Mouse (Mus musculus) megakaryocyte progenitor cell, adult 5-6 weeks (primary cell): ENCODE measurements around the gene Phgr1. TPM values are rescaled to one million over a fixed set of nuclear protein-coding genes. Genes with fewer than 3 reads are reported as not detected.

Source experiments
- ATAC-seq: replicated peaks from 2 replicates; pipeline ENCODE4 v1.8.0; 2016; ENCODE audit warnings: mild to moderate bottlenecking, moderate TSS enrichment, inconsistent platforms; ENCODE audit not compliant: poor library complexity
- total RNA-seq, 2 experiments: library from RNA; stranded (forward) in 1 of 2; stranded (reverse) in 1 of 2; fragments of 157-497, 149-512 nt in 1 of 2; fragments of 200-1000 nt in 1 of 2; gene quantifications; 2 replicates each; pipeline versions ENCODE4 v1.2.3 to v1.2.4; 2015 to 2017

Gene Phgr1
- not detected in 2 replicates for total RNA-seq (2015)
- total RNA-seq (2017): not detected in 2 replicates

- ATAC-seq: peak; percentile 37
These were observed at the start of gene Phgr1 for GRCm38 (mm10) chr2:118772158-118772874. Phgr1 (plus strand) TSS chr2:118772769.

- ATAC-seq: peak; percentile 55
These were observed 48.7 kb upstream of the Phgr1 start for GRCm38 (mm10) chr2:118723693-118724486.

GRCm38 (mm10) chr2:118725511-118725910, 47.1 kb upstream of the Phgr1 start:
- ATAC-seq: no peak

- ATAC-seq: no peak
These were observed 45.7 kb upstream of the Phgr1 start for GRCm38 (mm10) chr2:118726873-118727272.

GRCm38 (mm10) chr2:118727911-118728310, 44.7 kb upstream of the Phgr1 start:
- no peak for ATAC-seq

- peak; percentile 35 for ATAC-seq
These were observed 44.2 kb upstream of the Phgr1 start, which contains the start of gene Plcb2 for GRCm38 (mm10) chr2:118728337-118728736. Plcb2 (minus strand) TSS chr2:118728438.

GRCm38 (mm10) chr2:118729194-118729593, 43.4 kb upstream of the Phgr1 start:
- peak; percentile 66 for ATAC-seq

GRCm38 (mm10) chr2:118729816-118730621, 42.5 kb upstream of the Phgr1 start:
- no peak for ATAC-seq

- peak; percentile 63 for ATAC-seq
These were observed 42.0 kb upstream of the Phgr1 start for GRCm38 (mm10) chr2:118730622-118730915.

- ATAC-seq: no peak
These were observed 40.6 kb upstream of the Phgr1 start for GRCm38 (mm10) chr2:118731981-118732380.

- no peak for ATAC-seq
These were observed 39.2 kb upstream of the Phgr1 start for GRCm38 (mm10) chr2:118733341-118733740.

GRCm38 (mm10) chr2:118740341-118740740, 32.2 kb upstream of the Phgr1 start:
- no peak for ATAC-seq

- no peak for ATAC-seq
These were observed 31.4 kb upstream of the Phgr1 start for GRCm38 (mm10) chr2:118741183-118741582.

GRCm38 (mm10) chr2:118743261-118743943, 29.2 kb upstream of the Phgr1 start:
- ATAC-seq: peak; percentile 54

- ATAC-seq: no peak
These were observed 27.9 kb upstream of the Phgr1 start for GRCm38 (mm10) chr2:118744621-118745020.

- ATAC-seq: peak; percentile 82
These were observed 27.2 kb upstream of the Phgr1 start, which contains the start of gene Inafm2 for GRCm38 (mm10) chr2:118745232-118745884. Inafm2 (plus strand) TSS chr2:118745758.

GRCm38 (mm10) chr2:118745915-118746901, 26.4 kb upstream of the Phgr1 start:
- peak; percentile 28; the same call in 1 of the 2 replicates for ATAC-seq

- ATAC-seq: no peak
These were observed 25.1 kb upstream of the Phgr1 start for GRCm38 (mm10) chr2:118747301-118747960.
